Mouse (Mus musculus) megakaryocyte progenitor cell, adult 5-6 weeks (primary cell): ENCODE results near the gene Ghr. TPM values are rescaled to one million over a fixed set of nuclear protein-coding genes. Genes with fewer than 3 reads are reported as not detected.

Experiments
- ATAC-seq: replicated peaks from 2 replicates; pipeline ENCODE4 v1.8.0; 2016; ENCODE audit warnings: mild to moderate bottlenecking, moderate TSS enrichment, inconsistent platforms; ENCODE audit not compliant: poor library complexity
- total RNA-seq, 2 experiments: library from RNA; stranded (forward) in 1 of 2; stranded (reverse) in 1 of 2; fragments of 157-497, 149-512 nt in 1 of 2; fragments of 200-1000 nt in 1 of 2; gene quantifications; 2 replicates each; pipeline versions ENCODE4 v1.2.3 to v1.2.4; 2015 to 2017

The Ghr gene
- total RNA-seq, 2 experiments from 2014 or later, result 0.08 to 0.86 TPM

DNA sequence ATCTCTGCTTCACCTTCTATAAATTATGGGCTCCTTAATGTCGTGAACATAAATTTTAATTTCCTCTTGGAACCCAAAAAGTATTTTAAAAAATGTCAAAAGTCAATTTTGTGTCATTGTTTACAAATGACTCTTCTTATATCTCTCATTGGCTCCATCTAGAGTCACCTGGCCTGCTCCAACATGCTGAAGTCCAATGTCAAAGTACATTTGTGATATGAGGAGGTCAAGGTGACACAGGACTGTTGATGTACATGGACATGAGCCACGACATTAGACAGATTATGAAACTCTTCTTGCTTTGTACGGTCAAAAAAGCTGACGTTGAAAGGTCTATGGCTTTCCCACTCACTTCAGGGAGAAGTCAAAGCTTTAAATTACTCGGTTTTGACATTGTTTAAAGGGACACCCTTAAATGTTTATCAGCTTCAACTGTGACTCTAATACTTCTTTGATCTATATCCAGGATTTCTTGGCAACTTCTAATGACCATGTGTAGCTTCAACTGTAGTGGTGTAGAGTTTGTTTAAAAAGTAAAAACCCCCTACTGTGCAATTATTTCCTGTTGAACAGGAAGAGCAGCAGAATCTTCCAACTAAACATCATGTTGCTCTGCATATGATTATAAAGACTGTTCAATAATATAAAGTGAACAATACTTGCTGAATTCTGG, 131.1 kb downstream of the Ghr start:
- ATAC-seq, result no peak

DNA sequence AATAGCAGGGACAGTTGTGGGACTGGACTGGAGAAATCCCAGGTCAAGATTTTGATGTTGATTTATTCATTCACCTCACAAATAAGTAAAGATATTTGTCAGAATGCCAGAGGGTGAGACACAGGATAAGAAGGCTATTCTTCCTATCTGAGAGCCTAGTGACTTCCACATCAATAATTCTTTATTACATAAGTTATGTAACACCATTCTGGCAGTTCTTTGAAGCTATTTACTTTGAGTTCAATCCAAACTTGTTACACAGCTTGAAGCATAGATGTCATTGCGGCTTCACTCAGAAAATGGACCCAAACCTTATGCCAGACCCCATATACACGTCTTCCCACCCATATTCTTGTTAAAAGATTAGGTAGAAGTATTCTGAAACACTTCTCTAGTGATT, 133.7 kb downstream of the Ghr start:
- ATAC-seq, result no peak

DNA sequence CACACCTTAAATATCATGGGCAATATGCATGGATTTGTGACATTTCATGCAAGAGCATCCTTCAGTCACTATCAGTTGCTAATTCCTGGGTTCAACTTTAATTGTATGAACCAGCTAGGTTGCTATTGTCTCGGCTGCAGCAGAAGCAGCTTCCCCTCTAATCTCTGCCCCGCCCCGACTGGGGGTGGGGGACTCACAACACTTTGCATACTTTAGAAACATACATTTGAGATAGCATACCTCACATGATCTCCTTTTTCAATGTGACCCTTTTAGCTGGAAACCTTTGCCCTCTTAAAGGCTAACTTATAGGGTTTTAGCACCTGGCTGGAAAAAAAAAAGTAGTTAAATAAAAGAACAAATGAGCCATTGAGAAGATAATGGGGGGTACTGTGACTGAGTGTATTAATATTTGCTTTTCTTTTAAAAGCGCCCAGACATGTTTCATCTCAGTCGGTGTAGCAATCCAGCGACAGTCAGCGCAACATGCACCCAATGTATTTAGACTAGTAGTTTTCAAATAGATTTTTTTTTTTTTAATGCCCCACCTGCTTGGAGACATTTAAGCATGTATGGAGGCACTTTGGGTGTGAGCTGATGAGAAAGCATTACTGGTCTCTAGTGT, 137.9 kb downstream of the Ghr start:
- ATAC-seq, result no peak

DNA sequence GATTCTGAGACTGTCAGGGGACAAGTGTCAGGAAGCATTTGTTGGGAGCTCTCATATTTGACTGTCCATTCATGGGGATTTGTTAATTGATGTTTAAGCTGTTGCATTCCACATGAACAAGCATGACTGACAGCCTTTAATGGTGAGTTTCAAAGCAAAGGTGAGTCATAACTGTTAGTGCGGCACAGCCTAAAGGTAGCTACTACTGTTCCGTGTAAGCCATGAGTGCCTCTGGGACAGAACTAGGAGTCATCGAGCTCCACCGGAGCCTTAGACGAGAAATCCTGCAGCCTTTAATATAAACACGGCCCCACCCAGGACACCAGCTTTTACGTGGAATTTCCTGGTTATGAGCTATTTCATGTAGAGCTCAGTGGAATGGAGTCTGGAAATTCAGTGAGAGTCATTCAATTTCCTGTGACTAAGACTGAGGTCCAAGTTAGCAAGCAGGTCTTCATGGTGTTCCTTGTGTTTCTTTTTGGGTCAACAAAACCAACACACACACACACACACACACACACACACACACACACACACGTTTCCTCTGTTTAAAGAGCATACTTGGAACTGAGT, 138.8 kb downstream of the Ghr start:
- no peak for ATAC-seq

DNA sequence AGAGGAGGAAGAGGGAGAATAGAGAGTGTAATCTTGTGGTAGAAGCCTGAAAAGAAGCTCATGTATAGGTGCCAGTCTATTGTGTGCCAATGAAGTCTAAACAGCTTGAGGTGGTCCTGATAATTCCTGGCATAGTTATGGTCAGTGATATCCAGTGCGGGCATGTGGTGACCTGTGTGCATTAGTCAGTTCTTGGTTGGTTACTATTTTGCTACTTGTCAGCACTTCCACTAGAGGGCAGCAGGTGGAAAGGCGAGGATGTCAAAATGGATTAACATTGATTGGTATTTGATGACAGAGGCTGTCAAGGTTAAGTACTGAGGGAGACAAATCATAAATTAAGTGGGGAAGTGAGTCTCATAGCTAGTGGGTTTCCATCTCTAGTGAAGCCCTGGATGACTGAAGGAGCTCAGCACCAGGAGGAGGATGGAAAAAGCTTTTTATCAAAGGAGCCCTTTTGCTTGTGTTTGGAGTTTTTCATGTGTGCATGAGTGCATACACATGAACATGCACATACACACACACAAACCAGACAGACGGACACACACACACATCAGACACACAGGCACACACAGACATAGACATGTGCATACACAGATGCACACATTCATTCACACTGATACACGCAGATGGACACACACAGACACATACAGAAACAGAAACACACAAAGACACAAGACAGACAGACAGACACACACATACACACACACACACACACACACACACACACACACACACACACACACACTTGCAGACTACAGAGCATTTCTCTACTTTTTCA, 141.6 kb downstream of the Ghr start:
- peak; percentile 83 for ATAC-seq

DNA sequence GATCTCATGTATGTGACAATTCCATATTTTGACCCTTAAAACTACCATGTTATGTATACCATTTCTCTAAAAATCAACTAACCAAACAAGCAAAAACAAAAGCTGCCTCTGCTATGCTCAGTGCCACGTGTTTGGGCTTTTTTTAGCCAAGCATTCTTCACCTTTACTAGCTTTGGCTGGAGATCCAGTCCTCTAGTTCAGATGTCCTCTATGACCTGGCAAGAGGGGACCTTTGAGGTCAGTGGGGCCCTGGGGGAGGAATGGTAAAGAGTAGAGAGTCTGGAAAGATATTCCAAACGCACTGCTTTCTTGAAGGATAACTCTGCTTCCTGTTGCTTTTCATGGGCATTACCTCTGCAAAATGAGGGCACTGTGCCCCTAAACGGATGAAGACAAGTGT, 145.9 kb downstream of the Ghr start:
- ATAC-seq, result no peak

DNA sequence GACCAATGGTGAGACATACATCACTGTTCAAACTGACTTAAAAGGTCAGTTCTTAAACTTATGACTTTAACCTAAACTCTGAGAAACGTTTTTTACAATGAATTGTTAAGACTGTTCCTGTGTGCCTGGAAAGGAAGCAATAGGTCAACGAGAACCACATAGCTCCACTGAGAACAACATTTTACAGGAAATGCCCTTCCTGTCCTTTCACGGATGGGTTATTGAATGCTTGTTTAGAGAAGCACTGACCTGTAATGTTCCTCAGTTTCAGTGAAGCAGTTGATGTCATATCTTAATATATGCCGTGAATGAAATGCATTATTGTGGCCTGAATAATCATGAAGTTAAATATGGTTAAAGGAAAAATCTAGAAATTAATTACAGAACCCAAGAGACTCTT, 147.7 kb downstream of the Ghr start:
- no peak for ATAC-seq

DNA sequence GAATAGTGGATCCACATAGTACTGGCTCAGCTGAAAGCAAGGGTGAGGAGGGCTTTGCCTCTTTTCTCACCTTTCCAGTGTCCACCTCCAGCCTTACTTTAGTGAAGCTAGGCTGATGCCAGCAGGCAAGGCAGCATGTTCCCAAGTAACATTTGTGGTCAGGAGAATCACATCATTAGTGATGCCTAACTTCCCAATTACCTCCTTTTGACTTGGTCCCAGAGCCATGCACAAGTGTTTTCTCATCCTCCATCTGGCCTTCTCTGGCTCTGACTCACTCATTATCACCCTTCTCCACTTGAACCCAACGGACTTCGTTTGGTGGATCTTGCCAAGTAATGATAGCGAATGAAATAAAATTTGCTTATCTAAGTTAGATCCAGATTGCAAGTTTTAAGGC, 148.8 kb downstream of the Ghr start:
- no peak for ATAC-seq

DNA sequence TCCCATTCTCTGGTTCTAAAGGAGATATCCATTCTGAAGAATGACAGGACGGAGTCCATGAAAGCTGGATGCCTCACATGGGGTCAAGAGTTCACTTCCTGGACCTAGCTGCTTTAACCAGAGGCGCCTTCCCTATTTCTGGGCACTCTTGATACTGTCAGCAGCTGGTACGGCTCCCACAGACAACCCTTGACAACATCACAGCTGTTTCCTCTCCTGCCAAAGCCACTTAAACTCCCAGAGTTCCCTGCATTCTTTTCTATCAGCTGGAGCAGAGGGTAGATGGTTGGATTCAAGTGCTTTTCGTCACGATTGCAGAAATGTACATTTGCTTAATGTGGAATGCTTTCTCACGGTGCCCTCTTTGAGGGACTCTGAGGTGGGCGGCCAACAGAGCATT, 150.0 kb downstream of the Ghr start:
- peak; percentile 76 for ATAC-seq

DNA sequence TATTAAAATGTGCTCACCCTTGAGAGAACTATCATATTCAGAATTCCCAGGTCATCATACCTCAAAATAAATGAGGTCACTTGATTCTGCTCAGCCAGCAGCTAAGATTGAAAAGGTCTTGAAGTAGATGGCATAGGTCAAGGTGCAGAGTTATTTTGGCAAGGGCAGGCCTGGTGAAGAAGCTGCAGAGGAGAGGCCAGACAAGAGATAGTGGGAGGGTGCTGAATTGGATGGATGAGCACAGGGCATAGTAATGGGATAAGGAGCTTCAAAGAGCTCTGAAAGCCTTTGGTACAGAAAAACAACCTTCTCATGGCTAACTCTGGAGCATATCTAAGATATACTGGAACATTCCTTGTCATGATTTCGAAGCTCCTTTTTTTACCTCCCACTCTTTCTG, 150.5 kb downstream of the Ghr start:
- ATAC-seq, result no peak

DNA sequence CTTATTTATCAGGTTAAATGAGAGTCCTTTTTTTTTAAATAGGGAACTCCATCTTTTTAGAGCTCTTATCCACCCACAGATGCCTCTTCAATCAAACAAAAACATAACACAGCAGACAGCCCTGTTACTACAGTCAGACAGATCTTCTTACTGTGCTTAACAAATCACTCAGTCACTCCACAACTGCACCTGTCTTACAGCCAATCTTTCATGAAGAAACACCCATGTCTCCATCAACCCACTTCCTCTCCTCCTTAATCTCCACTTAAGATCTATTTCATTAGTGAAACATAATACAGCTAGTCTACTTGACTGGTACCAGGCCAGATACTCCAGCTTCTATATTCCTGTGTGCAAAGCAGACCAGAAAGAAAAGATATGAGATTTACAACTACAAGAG, 153.9 kb downstream of the Ghr start:
- ATAC-seq, result no peak

DNA sequence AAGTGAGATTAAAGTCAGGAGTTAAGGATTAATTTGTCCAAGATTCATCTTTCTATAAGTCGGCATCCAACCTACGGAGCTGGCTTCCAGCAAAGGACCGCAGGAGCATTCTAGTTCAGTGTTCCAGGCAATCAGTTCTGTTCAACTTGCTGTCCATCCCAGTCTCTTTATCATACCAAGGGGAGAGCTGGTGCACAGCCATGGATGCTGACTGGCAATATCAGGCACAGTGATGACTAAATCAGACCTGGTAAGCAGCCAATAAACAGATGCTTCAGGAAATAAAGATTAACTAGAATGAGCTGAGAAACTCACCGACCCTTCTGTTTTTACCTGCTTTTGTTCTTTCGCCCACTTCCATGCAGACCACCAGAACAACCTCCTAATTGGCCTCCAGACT, 154.3 kb downstream of the Ghr start:
- ATAC-seq, result no peak

DNA sequence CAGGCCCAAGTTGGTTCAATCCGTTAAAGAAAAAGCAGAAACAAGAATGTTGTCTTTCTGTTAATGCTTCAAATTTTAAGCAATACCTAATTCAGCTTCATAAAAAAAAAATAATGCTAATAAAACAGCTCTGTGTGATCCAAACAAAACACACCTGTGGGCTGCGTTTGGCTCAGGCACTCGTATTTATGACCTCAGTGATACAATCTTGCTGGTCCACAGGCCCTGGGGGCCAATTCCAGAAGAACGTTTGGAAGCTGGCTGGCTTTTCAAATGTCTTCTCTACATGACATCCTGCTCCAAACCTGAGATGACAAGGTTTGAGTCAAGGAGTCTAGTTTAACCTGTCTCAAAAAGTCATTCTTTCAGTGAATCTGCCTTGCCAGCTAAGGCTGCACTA, 156.9 kb downstream of the Ghr start:
- ATAC-seq, result no peak

DNA sequence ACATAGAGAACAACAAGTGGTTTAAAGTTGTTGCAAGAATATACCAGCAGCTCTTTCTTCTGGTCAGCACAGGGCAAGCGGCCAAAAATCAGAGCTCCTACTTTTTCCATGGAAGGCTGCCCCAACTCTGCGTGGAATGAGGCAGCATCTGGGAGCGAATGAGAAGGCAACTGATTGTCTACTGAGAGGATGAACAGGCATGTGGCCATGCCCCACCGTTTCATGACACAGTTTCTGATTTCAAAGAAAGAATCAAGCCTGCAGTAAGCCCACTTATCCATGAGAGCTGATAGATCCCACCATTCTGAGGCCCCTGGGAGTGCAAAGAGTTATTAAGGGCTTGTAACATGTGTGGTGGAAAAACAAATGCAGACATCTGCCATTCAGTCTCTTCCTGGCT, 160.1 kb downstream of the Ghr start:
- ATAC-seq, result no peak

DNA sequence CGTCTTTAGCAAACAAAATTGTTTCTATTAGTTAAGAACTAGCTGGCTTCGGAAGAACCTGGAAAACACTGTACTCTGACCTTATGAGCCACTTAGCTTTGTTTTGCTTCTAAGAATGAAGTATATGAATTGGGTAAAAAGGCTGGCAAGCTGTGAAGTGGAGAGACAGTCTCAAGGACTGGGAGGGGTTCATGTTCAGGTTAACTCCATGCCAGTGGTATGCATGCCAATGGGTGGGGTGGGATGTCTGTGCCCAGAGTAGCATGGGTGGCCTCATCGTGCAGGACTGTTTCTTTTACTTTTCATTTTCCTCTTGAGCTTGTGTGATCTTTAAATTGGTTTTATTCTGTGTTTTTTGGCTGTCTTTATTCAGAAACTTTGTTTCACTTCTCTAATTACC, 165.6 kb downstream of the Ghr start:
- ATAC-seq, result no peak

DNA sequence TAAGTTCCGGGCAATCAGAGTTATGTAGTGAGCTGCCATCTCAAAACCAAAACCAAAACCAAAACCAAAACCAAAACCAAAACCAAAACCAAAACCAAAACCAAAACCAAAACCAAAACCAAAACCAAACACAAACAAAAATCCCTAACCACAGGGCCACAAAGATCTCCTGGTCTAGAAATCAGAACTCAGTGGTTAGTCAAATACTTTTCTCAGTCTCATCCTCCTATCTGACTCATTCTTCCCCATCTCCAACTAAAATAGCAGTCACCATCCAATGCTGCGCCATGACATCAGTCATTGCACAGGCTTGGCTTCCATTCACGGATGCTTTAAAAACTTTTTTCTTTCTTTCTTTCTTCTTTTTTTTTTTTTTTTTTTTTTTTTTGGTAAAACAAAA, 170.2 kb downstream of the Ghr start:
- ATAC-seq, result no peak

DNA sequence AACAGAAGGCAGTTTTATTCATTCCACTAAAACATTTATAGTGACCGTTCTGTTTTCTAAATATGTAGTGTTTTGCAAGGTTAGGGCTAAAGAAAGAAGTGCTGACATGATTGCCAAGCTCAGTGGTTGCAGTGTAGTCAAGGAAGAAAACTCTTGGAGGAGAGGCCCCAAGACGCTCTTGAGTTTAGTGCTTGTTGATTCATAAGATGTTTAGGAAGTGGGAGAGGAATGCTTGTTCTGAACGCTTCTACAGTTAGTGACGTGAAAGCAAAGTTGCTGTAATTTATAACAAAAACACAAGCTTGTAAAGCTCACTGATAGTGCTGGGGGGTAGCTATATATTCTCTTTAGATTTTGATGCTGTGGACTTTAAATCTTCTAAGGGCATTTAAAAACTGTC, 174.8 kb downstream of the Ghr start:
- no peak for ATAC-seq

DNA sequence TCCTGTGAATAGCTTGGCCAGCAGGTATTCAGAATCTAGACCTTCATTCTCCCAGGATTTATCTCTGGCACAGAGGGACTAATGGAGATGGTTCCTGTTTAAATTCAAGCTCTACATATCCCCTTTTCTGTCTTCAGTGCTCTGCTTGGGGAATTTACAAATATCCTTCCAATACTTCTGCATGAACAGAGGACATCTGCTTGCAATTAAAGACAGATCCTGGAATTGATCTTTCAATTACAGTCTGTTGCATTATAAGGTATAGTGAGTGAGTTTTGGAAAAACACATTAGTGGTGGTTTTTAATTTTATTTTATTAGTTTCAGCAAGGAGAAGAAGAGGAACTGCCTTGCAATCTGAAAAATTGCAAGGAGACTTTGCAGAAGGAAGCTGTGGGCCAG, 184.1 kb downstream of the Ghr start:
- ATAC-seq, result no peak

DNA sequence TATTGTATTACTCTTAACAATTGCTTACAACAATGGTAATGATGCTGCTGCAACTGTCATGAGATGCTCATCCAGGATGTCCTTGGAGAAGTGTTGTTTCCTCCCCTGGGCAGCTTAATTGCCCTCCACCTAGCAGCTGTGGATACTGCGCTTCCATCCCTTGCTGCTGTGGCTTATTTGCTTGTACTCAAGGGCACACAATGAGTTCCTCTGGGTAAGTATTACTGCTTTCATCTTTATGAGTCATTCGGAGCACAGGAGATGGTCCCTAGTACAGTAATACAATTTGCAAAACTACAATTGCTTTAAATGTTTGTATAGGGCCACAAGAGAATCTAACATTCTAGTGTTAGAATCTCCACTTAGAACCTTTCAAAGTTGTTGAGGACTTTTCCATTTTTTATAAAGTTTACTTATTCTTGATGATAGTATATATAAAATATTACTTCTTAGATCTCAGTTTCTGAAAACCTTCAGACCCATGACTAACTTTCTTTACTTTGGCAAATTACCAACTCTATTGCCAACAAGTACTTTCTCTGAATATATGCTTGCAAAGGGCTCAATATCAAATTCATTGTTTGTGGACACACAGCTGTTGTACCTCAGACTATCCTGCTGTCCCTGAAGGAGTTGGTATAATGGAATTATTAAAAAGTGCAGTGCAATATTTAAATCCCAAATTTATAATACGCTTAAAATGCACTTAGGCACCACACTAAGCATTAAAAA, 185.8 kb downstream of the Ghr start:
- no peak for ATAC-seq

DNA sequence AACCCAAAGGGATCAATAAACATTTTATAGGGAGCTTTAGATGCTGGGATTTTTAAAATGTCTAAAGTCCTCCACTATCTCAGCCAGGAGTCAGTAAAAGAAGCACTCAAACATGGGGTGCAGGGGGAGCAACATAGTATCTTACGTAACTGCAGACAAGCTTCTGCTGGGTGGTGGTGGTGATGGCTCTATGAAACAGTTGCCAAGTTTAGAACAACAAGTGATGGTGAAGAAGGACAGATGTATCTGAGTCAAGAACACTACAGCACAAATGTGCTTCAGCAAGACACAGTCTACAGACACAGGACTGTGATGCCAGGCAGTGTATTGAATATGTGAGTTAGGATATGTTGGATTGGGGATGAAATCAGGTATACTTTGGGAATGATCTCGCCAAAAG, 187.1 kb downstream of the Ghr start:
- no peak for ATAC-seq

DNA sequence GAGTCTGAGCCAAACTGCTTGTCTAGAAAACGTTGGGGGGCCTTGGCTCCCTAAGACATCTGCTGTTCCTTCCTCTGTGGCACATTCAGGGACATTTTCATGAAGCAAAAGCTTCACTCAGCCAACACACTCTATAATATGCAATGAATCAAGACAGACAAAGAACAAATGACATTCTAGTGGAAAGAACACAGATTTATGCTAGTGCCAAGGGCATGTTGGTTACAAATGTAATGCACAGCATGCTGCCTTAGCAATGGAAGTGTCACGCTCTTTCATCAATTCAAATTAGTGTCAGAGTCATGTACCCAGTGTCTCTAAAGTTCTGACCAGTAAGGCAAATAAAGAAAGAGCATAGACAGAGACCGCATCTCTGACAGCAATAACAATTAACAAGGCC, 187.6 kb downstream of the Ghr start:
- no peak for ATAC-seq
